In the genomic region with DNA sequence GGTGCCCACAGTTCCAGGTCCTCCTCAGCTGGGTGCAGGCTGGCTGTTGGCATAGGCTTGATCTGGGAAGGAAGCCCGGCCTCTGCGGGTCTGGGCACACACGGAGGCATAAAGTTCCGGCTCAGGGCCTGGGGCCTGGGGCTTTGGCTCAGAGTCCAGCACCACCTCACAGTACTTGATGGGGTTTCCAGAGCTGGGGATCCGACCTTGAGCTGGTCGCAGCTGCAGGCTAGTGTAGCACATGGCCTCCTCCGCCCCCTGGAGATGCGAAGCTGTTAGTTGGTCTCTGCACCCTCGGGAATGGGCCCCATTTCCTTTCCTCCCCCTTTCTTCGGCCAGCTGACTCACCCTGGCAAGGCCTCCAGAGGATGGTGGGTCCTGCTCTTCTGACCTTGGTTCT, we compare ENCODE assay signal across 21 mouse cellular contexts. TPM values are rescaled to one million over a fixed set of nuclear protein-coding genes. Genes with fewer than 3 reads are reported as not detected.
A peak's percentile ranks its signal among the peaks of the same experiment; 100 is the strongest.
DNase-seq lines count a peak whose midpoint lies in the region; TF ChIP-seq lines count a peak whose summit lies in the region.
"Had no signal": no experiment of that assay in that cellular context is flagged by ENCODE, and none has a peak within 500 bp of the region (broad histone marks: within the 10 kb centered on the region; RNA-seq: fewer than 3 reads in every experiment).

No protein-coding gene starts in this region.

- H3K27me3 ChIP-seq in spleen, adult 2 months (ENCODE audit: control insufficient read depth, insufficient read depth, low read length) = no peaks in the 10 kb centered on the region
- H3K27me3 ChIP-seq: midbrain, embryonic 15.5 days had no signal

- H3K36me3 ChIP-seq in spleen, adult 2 months (ENCODE audit: control insufficient read depth, insufficient read depth, low read length) = no peaks in the 10 kb centered on the region
- H3K36me3 ChIP-seq: heart, embryonic 10.5 days; limb, embryonic 10.5 days; liver, embryonic 15.5 days; midbrain, embryonic 15.5 days; neural tube, embryonic 12.5 days had no signal

- TF ChIP-seq POLR2A in spleen, adult 2 months (IDR thresholded peaks at IDR 0.05; ENCODE audit: low read depth, low read length) = no peak

- peak; percentile 64 for DNase-seq in gastrocnemius, adult 2 months
- DNase-seq in gastrocnemius, postnatal 36 days = no peak
- DNase-seq in spleen, adult 2 months (ENCODE audit: low read depth in 1 of 2, low spot score in 2 of 2) = no peak
- DNase-seq in spleen, postnatal 4 days (ENCODE audit: low spot score in 2 of 2) = no peak
- peak; percentile 64 to 67 for DNase-seq in cerebellum, postnatal 25 days
- peak; percentile 66 for DNase-seq in thymus, postnatal 4 days
- DNase-seq in spleen, adult 18-20 months = no peak
- no peak for DNase-seq in right cerebral cortex, postnatal 36 days (ENCODE audit: low spot score in 2 of 2)
- DNase-seq: embryo, embryonic 11 days; kidney, adult 8-10 months; retina, postnatal 1 day had no signal

- no peak overlapping the region for H3K4me3 ChIP-seq in gastrocnemius, adult 2 months
- peak overlapping the region; percentile 52 for H3K4me3 ChIP-seq in spleen, adult 2 months (ENCODE audit: extremely low read depth, insufficient read depth, insufficient read length)
- H3K4me3 ChIP-seq: erythroblast, embryonic 14.5 days; heart, embryonic 10.5 days; limb, embryonic 10.5 days; liver, embryonic 15.5 days; midbrain, embryonic 15.5 days; neural tube, embryonic 12.5 days had no signal

- TF ChIP-seq CTCF in gastrocnemius, adult 2 months (IDR thresholded peaks at IDR 0.05) = no peak
- no peak for TF ChIP-seq CTCF in spleen, adult 2 months (IDR thresholded peaks at IDR 0.05; ENCODE audit: extremely low read depth, insufficient read depth, insufficient read length, insufficient replicate concordance)

- 22% methylated on average over 10 of the region's 10 CpGs for WGBS in spleen, adult 2 months

- H3K27ac ChIP-seq in gastrocnemius, adult 2 months = no peak overlapping the region
- H3K27ac ChIP-seq in spleen, adult 2 months (ENCODE audit: insufficient read depth, low read length) = peak overlapping the region; percentile 63
- H3K27ac ChIP-seq: heart, embryonic 10.5 days; hindbrain, embryonic 14.5 days; limb, embryonic 10.5 days; liver, embryonic 15.5 days; midbrain, embryonic 15.5 days; neural tube, embryonic 12.5 days had no signal

- intact Hi-C loops in gastrocnemius, adult 2 months (cut with DNase I) = no loop called here
- intact Hi-C loops in gastrocnemius, postnatal 36 days (cut with DNase I) = no loop called here

- peaks cover 29% of the 10 kb centered on the region; the same call in 1 of the 2 replicates for H3K4me1 ChIP-seq in spleen, adult 2 months (ENCODE audit: control insufficient read depth, insufficient read depth, insufficient read length)
- H3K4me1 ChIP-seq: neural tube, embryonic 12.5 days had no signal

RNA-seq across cellular contexts. Expression of a gene that starts 0.9 kb away (rescaled TPM):
- not detected for total RNA-seq in gastrocnemius, adult 2 months (2021)
- not detected for total RNA-seq in gastrocnemius, postnatal 36 days (2021)
- 15.3 and 17.1 TPM in 2 replicates for polyA plus RNA-seq in spleen, adult 2 months (2012; rRNA removed)
- total RNA-seq: layer of hippocampus, postnatal 10 days had no signal
- polyA plus RNA-seq: brain, embryonic 14.5 days; erythroblast, embryonic 14.5 days; heart, embryonic 10.5 days; hindbrain, embryonic 14.5 days; limb, embryonic 10.5 days; midbrain, embryonic 15.5 days; neural tube, embryonic 12.5 days; stomach, embryonic 14.5 days had no signal

RNA-seq across cellular contexts. Expression of a gene that starts 10.1 kb away (rescaled TPM):
- 10 to 100 TPM; 26.3 to 27.8 TPM for total RNA-seq in gastrocnemius, adult 2 months (2021)
- total RNA-seq in gastrocnemius, postnatal 36 days (2021) = 10 to 100 TPM; 19.8 to 22.4 TPM
- 85.4 and 191 TPM in 2 replicates for polyA plus RNA-seq in spleen, adult 2 months (2012; rRNA removed)

RNA-seq across cellular contexts. Expression of a gene that starts 16.9 kb away (rescaled TPM):
- not detected for total RNA-seq in gastrocnemius, adult 2 months (2021)
- total RNA-seq in gastrocnemius, postnatal 36 days (2021) = under 1 TPM in 1 of 2 experiments, not detected in 1; 0.32 TPM
- polyA plus RNA-seq in spleen, adult 2 months (2012; rRNA removed) = 12.7 and 16.8 TPM in 2 replicates

RNA-seq across cellular contexts. Expression of a gene that starts 24.2 kb away (rescaled TPM):
- total RNA-seq in gastrocnemius, adult 2 months (2021) = 1 to 10 TPM; 3.7 to 4.8 TPM
- total RNA-seq in gastrocnemius, postnatal 36 days (2021) = 1 to 10 TPM; 3.4 to 4.4 TPM
- polyA plus RNA-seq in spleen, adult 2 months (2012; rRNA removed) = 2.0 TPM in 2 replicates
- polyA plus RNA-seq: erythroblast, embryonic 14.5 days had no signal

RNA-seq across cellular contexts. Expression of a gene that starts 28.2 kb away (rescaled TPM):
- not detected for total RNA-seq in gastrocnemius, adult 2 months (2021)
- not detected for total RNA-seq in gastrocnemius, postnatal 36 days (2021)
- polyA plus RNA-seq in spleen, adult 2 months (2012; rRNA removed) = 109 and 140 TPM in 2 replicates
- total RNA-seq: layer of hippocampus, postnatal 10 days had no signal

Comparison
In these comparisons a context has a peak if more than half of its experiments do, and no peak if none do; other contexts are left out.
1. DNase-seq: peak in gastrocnemius, adult 2 months (single experiment), cerebellum, postnatal 25 days (2 of 2) and thymus, postnatal 4 days (single experiment); none in gastrocnemius, postnatal 36 days (0 of 2), spleen, adult 2 months (0 of 2), spleen, postnatal 4 days (0 of 2), spleen, adult 18-20 months (0 of 2) and right cerebral cortex, postnatal 36 days (0 of 2).